Mouse (Mus musculus): Measurements from ENCODE around the gene Gm16506. TPM values are rescaled to one million over a fixed set of nuclear protein-coding genes. Genes with fewer than 3 reads are reported as not detected.
"Not testable (repeated sequence)": the region's sequence is repeated elsewhere in the genome, so short reads cannot be mapped to it uniquely, and the experiment has no call there.

The Gm16506 gene
- total RNA-seq (2021) (not detected), polyA plus RNA-seq (2012; rRNA removed) (not detected in 2 replicates)
- long read RNA-seq: 0 reads

DNA sequence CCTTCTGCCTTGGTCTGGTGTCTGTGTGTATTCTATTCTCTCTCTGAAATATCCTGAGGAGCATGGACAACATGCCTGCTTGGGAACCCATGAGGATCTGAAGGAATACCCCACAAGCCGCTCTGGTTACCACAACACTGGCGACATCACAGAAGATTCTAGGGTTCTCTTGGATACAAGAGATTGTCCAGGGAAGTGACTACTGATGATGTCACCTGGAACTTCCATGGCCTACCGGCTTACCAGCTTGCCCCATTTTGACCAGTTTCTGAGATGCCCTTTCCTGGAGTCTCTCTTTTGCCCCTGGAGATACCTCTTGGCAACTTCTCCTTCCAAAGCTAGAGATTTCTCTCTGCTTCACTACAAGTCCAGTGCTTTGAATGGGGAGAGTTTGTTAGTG lies at the start of gene Gm16506:
Gene Gm16506, minus strand, starts transcription at position 101 of the 400 bp plus-strand sequence.
- H3K4me3 ChIP-seq; H3K27me3 ChIP-seq (ENCODE audit: control insufficient read depth, insufficient read depth, low read length); H3K27ac ChIP-seq; H3K79me2 ChIP-seq (replicated peaks; ENCODE audit: control insufficient read depth, insufficient read depth, low read length); intact Hi-C loops (cut with DNase I); H3K4me1 ChIP-seq (ENCODE audit: control insufficient read depth, insufficient read depth, low read length); DNase-seq; H3K9ac ChIP-seq (ENCODE audit: low read depth, low read length); H3K36me3 ChIP-seq (ENCODE audit: control insufficient read depth, insufficient read depth, low read length): not testable (repeated sequence)
- WGBS: 80% methylated on average over 3 of the region's 3 CpGs

DNA sequence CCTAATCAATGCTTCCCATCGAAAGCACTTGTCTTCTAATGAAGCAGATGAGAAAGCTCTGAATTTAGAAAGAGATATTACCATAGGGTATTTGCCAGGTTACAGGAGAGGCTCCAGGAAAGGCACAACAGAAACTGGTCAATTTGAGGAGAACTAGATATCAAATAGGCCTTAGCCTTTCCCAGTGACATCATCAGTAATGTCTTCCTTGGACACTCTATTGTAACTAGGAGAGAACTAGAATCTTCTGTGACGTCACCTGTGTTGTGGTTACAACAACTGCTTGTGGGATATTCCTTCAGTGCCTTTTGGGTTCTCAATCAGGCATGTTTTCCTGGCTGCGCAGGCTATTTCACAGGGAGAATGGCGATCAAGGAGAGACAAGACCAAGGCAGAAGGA lies 20.3 kb upstream of the Gm16506 start, which contains the start of gene Gm6526:
Gene Gm6526, plus strand, starts transcription at position 301 of the 400 bp plus-strand sequence.
- H3K36me3 ChIP-seq (ENCODE audit: control insufficient read depth, insufficient read depth, low read length); H3K27me3 ChIP-seq (ENCODE audit: control insufficient read depth, insufficient read depth, low read length); intact Hi-C loops (cut with DNase I); H3K4me1 ChIP-seq (ENCODE audit: control insufficient read depth, insufficient read depth, low read length); H3K4me3 ChIP-seq; H3K79me2 ChIP-seq (replicated peaks; ENCODE audit: control insufficient read depth, insufficient read depth, low read length); DNase-seq; H3K27ac ChIP-seq; H3K9ac ChIP-seq (ENCODE audit: low read depth, low read length): not testable (repeated sequence)
- 73% methylated on average over 4 of the region's 4 CpGs for WGBS

DNA sequence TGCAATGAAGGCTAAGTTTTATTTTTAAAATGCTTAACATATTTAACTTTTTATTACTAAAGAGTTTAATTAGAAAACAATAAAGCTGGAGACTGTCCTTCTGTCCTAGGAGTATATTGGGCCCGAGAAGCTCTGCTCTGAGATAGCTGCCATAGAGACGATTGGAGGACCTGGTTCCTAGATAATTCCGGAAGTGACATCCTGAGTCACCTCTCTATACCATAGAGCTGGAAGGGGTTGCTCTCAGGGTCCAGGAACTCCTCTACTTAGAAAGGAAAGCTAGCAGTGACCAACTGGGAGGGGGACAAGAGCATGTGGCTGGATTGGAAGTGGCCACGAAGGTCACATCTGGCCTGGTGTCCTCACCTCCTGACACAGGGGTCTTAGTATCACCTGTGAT lies 29.7 kb downstream of the Gm16506 start, which contains the start of gene Gm7324:
Gene Gm7324, plus strand, starts transcription at position 208 of the 400 bp plus-strand sequence.
- DNase-seq; H3K36me3 ChIP-seq (ENCODE audit: control insufficient read depth, insufficient read depth, low read length); H3K79me2 ChIP-seq (replicated peaks; ENCODE audit: control insufficient read depth, insufficient read depth, low read length); H3K4me1 ChIP-seq (ENCODE audit: control insufficient read depth, insufficient read depth, low read length); intact Hi-C loops (cut with DNase I); H3K27ac ChIP-seq; H3K27me3 ChIP-seq (ENCODE audit: control insufficient read depth, insufficient read depth, low read length); H3K9ac ChIP-seq (ENCODE audit: low read depth, low read length); H3K4me3 ChIP-seq: not testable (repeated sequence)
- 71% methylated on average over 4 of the region's 4 CpGs for WGBS

DNA sequence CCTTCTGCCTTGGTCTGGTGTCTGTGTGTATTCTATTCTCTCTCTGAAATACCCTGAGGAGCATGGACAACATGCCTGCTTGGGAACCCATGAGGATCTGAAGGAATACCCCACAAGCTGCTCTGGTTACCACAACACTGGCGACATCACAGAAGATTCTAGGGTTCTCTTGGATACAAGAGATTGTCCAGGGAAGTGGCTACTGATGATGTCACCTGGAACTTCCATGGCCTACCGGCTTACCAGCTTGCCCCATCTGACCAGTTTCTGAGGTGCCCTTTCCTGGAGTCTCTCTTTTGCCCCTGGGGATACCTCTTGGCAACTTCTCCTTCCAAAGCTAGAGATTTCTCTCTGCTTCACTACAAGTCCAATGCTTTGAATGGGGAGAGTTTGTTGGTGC lies 50.2 kb downstream of the Gm16506 start, which contains the start of gene Gm8165:
Gene Gm8165, minus strand, starts transcription at position 101 of the 400 bp plus-strand sequence.
- H3K9ac ChIP-seq (ENCODE audit: low read depth, low read length); intact Hi-C loops (cut with DNase I); H3K27me3 ChIP-seq (ENCODE audit: control insufficient read depth, insufficient read depth, low read length); H3K79me2 ChIP-seq (replicated peaks; ENCODE audit: control insufficient read depth, insufficient read depth, low read length); H3K4me1 ChIP-seq (ENCODE audit: control insufficient read depth, insufficient read depth, low read length); DNase-seq; H3K36me3 ChIP-seq (ENCODE audit: control insufficient read depth, insufficient read depth, low read length); H3K4me3 ChIP-seq; H3K27ac ChIP-seq: not testable (repeated sequence)
- 63% methylated on average over 1 of the region's 2 CpGs for WGBS

Other genes starting within 250 kb of the Gm16506 start
- gene Gm5799, start 183.9 kb downstream of the Gm16506 start, total RNA-seq (2021): not detected
- not detected in 2 replicates for gene Gm5799, start 183.9 kb downstream of the Gm16506 start, polyA plus RNA-seq (2012; rRNA removed)
- not detected for gene Gm17654, start 148.3 kb downstream of the Gm16506 start, total RNA-seq (2021)
- not detected in 2 replicates for gene Gm17654, start 148.3 kb downstream of the Gm16506 start, polyA plus RNA-seq (2012; rRNA removed)
- gene Gm10375, start 119.5 kb downstream of the Gm16506 start, total RNA-seq (2021): not detected
- gene Gm10375, start 119.5 kb downstream of the Gm16506 start, polyA plus RNA-seq (2012; rRNA removed): not detected in 2 replicates
- gene Gm8165, start 50.3 kb downstream of the Gm16506 start, total RNA-seq (2021): not detected
- gene Gm8165, start 50.3 kb downstream of the Gm16506 start, polyA plus RNA-seq (2012; rRNA removed): not detected in 2 replicates
- under 1 TPM; 0.39 to 0.61 TPM for gene Gm7324, start 29.7 kb downstream of the Gm16506 start, total RNA-seq (2021)
- gene Gm7324, start 29.7 kb downstream of the Gm16506 start, polyA plus RNA-seq (2012; rRNA removed): not detected in 2 replicates
- not detected for gene Gm6526, start 20.4 kb upstream of the Gm16506 start, total RNA-seq (2021)
- not detected in 2 replicates for gene Gm6526, start 20.4 kb upstream of the Gm16506 start, polyA plus RNA-seq (2012; rRNA removed)
- gene Gm8180, start 57.3 kb upstream of the Gm16506 start, total RNA-seq (2021): not detected
- not detected in 2 replicates for gene Gm8180, start 57.3 kb upstream of the Gm16506 start, polyA plus RNA-seq (2012; rRNA removed)
- not detected for gene Ear1, start 148.0 kb upstream of the Gm16506 start, total RNA-seq (2021)
- not detected in 2 replicates for gene Ear1, start 148.0 kb upstream of the Gm16506 start, polyA plus RNA-seq (2012; rRNA removed)
- not detected for gene Ear10, start 196.1 kb upstream of the Gm16506 start, total RNA-seq (2021)
- not detected in 2 replicates for gene Ear10, start 196.1 kb upstream of the Gm16506 start, polyA plus RNA-seq (2012; rRNA removed)
- 1 to 10 TPM; 3.4 to 4.2 TPM for gene Gm8113, start 197.9 kb upstream of the Gm16506 start, total RNA-seq (2021)
- 1.7 and 3.3 TPM in 2 replicates for gene Gm8113, start 197.9 kb upstream of the Gm16506 start, polyA plus RNA-seq (2012; rRNA removed)
- not detected for gene Ang5, start 229.6 kb upstream of the Gm16506 start, total RNA-seq (2021)
- gene Ang5, start 229.6 kb upstream of the Gm16506 start, polyA plus RNA-seq (2012; rRNA removed): not detected in 2 replicates

Data from heart, adult 2 months (tissue).